Mouse (Mus musculus): ENCODE data around the gene Plac8.

The Plac8 gene

GRCm38 (mm10) chr5:100535826-100536225, 36.2 kb downstream of the Plac8 start:
- no peak for DNase-seq (ENCODE audit: low spot score)

- DNase-seq (ENCODE audit: low spot score): peak; percentile 6
These were observed 45.9 kb downstream of the Plac8 start for GRCm38 (mm10) chr5:100526164-100526563.

GRCm38 (mm10) chr5:100525620-100526019, 46.4 kb downstream of the Plac8 start:
- DNase-seq (ENCODE audit: low spot score): no peak

GRCm38 (mm10) chr5:100524921-100525320, 47.1 kb downstream of the Plac8 start:
- DNase-seq (ENCODE audit: low spot score): no peak

GRCm38 (mm10) chr5:100523331-100523730, 48.7 kb downstream of the Plac8 start:
- DNase-seq (ENCODE audit: low spot score): no peak

GRCm38 (mm10) chr5:100520223-100520622, 51.8 kb downstream of the Plac8 start:
- no peak for DNase-seq (ENCODE audit: low spot score)

- no peak for DNase-seq (ENCODE audit: low spot score)
These were observed 53.0 kb downstream of the Plac8 start for GRCm38 (mm10) chr5:100519027-100519411.

GRCm38 (mm10) chr5:100518049-100519026, 53.7 kb downstream of the Plac8 start, which contains the start of gene Cops4:
Gene Cops4 (plus strand): TSS chr5:100518309.
- DNase-seq (ENCODE audit: low spot score): peak; percentile 96

GRCm38 (mm10) chr5:100512576-100512975, 59.5 kb downstream of the Plac8 start:
- DNase-seq (ENCODE audit: low spot score): no peak

- no peak for DNase-seq (ENCODE audit: low spot score)
These were observed 62.8 kb downstream of the Plac8 start for GRCm38 (mm10) chr5:100509247-100509646.
